Mouse (Mus musculus) lung, postnatal 0 days (tissue): ENCODE results near the gene Ctxn1. TPM values are rescaled to one million over a fixed set of nuclear protein-coding genes. Genes with fewer than 3 reads are reported as not detected.

Source experiments
- ATAC-seq: fragments of 200-750 bp; cut with Nextera tagmentation; 2 replicates; pipeline ENCODE4 v1.8.0; 2017; ENCODE audit warnings: moderate library complexity
- DNase-seq: peaks from one replicate; pipeline ENCODE4 v3.0.0-alpha.2; 2016; ENCODE audit warnings: low spot score
- H3K27ac ChIP-seq: fragments of 300-500 bp; sonication (generic); 2 replicates; pipeline ENCODE4 v1.5.1; 2014; ENCODE audit warnings: antibody characterized with exemption, mild to moderate bottlenecking, low read length, mixed read lengths
- H3K27me3 ChIP-seq: fragments of 300-500 bp; sonication (generic); replicated peaks from 2 replicates; pipeline ENCODE4 v1.6.1; 2014; ENCODE audit warnings: low read length, mixed read lengths; ENCODE audit not compliant: insufficient read depth
- H3K36me3 ChIP-seq: fragments of 300-500 bp; sonication (generic); 2 replicates; pipeline ENCODE4 v1.6.1; 2014; ENCODE audit warnings: low read length, mixed read lengths; ENCODE audit not compliant: insufficient read depth
- H3K4me1 ChIP-seq: fragments of 300-500 bp; sonication (generic); 2 replicates; pipeline ENCODE4 v1.6.1; 2014; ENCODE audit warnings: antibody characterized with exemption, low read depth, low read length, mixed read lengths; ENCODE audit not compliant: insufficient read depth
- H3K4me2 ChIP-seq: fragments of 300-500 bp; sonication (generic); replicated peaks from 2 replicates; pipeline ENCODE4 v1.6.1; 2014; ENCODE audit warnings: low read depth, mild to moderate bottlenecking, low read length, moderate library complexity, mixed read lengths
- H3K4me3 ChIP-seq: fragments of 300-500 bp; sonication (generic); 2 replicates; pipeline ENCODE4 v1.5.1; 2014; ENCODE audit warnings: low read depth, low read length
- H3K9ac ChIP-seq: fragments of 300-500 bp; sonication (generic); replicated peaks from 2 replicates; pipeline ENCODE4 v1.6.1; 2014; ENCODE audit warnings: low read depth, mild to moderate bottlenecking
- H3K9me3 ChIP-seq: fragments of 300-500 bp; sonication (generic); 2 replicates; pipeline ENCODE4 v1.6.1; 2016; ENCODE audit warnings: low read length, mixed read lengths
- CTCF ChIP-seq: IDR thresholded peaks from 2 replicates; pipeline ENCODE4 v1.5.1; 2016; ENCODE audit warnings: antibody characterized with exemption, mild to moderate bottlenecking
- EP300 ChIP-seq: IDR thresholded peaks from 2 replicates; pipeline ENCODE4 v1.6.1; 2016; ENCODE audit warnings: antibody characterized with exemption, mild to moderate bottlenecking, control low read depth
- WGBS: fragments of 180-500 bp; shearing (Covaris S2); extraction: QIAGEN DNeasy Blood & Tissue Kit; methylation state at CpG from one replicate; pipeline ENCODE4 v1.1.7; 2014; 5-methylcytosine and 5-hydroxymethylcytosine counted together
- polyA plus RNA-seq: library from polyadenylated mRNA; unstranded; fragments of >200 nt; fragmentation: Nextera tagmentation; extraction: Ambion mirVana; gene quantifications from 2 replicates; pipeline ENCODE4 v1.2.1, GENCODE M21; 2015

Gene Ctxn1
- polyA plus RNA-seq, result 35.1 and 38.4 TPM in 2 replicates

DNA sequence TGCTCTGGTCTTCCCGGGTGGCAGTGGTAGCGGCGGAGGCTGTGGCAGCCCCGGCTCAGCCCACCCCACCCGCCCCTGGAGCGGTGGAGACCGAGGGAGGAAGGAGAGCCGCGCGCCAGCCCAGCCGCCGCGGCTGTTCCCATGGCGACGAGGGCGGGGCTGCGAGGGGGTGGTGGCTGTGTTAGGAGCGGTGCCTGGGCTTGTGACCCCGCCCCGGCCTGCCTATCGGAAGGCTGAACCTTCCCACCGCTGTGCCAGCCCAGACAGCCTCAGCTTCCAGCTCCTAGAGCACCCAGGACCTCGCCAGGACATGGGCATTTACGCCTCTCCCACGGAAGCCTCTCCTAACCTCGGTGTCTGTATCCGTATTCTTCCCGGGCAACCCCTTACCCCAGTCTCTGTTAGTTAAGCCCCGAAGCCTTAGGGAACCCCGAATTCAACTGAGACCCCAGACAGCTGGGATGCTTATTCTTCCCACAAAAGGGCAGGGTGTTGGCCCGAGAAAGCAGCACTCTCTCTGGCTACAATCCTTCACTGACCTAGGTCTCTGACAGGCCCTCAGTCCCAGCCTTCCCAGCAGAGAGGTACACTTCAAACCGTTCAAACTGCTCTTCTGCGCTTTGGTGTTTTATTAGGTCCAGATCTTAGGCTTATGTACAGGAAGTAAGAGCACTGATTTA lies at the start of gene Ctxn1:
TSS of gene Ctxn1 (minus strand) at position 150 of the 680 bp plus-strand sequence.
- ATAC-seq (peak; percentile 95), DNase-seq (peak; percentile 94)
- TF ChIP-seq EP300 (no peak), CTCF (no peak)
- Histone ChIP-seq H3K36me3 (peaks cover 18% of the 10 kb centered on the region; the same call in 1 of the 2 replicates), H3K4me3 (peak within 1 kb of the TSS; percentile 55), H3K27ac (0 out of 2 replicates have a peak within 1 kb of the TSS, but pooled peaks have one; percentile 15), H3K4me2 (peak within 1 kb of the TSS; percentile 99), H3K9ac (0 out of 2 replicates have a peak within 1 kb of the TSS, but pooled peaks have one; percentile 19), H3K27me3 (no peaks in the 10 kb centered on the region), H3K9me3 (no peaks in the 10 kb centered on the region), H3K4me1 (no peaks in the 10 kb centered on the region)
- WGBS, result 13% methylated on average over 15 of the region's 33 CpGs

- WGBS, result 61% methylated on average over 2 of the region's 2 CpGs
- Histone ChIP-seq H3K9ac (no peak overlapping the region), H3K4me1 (no peaks in the 10 kb centered on the region), H3K4me3 (no peak overlapping the region), H3K9me3 (no peaks in the 10 kb centered on the region), H3K36me3 (peaks cover 46% of the 10 kb centered on the region), H3K27me3 (no peaks in the 10 kb centered on the region), H3K27ac (no peak overlapping the region), H3K4me2 (no peak overlapping the region)
- ATAC-seq (no peak), DNase-seq (no peak)
- TF ChIP-seq EP300 (no peak), CTCF (no peak)
Observed at GRCm38 (mm10) chr8:4305838-4306237, 46.8 kb upstream of the Ctxn1 start.

DNA sequence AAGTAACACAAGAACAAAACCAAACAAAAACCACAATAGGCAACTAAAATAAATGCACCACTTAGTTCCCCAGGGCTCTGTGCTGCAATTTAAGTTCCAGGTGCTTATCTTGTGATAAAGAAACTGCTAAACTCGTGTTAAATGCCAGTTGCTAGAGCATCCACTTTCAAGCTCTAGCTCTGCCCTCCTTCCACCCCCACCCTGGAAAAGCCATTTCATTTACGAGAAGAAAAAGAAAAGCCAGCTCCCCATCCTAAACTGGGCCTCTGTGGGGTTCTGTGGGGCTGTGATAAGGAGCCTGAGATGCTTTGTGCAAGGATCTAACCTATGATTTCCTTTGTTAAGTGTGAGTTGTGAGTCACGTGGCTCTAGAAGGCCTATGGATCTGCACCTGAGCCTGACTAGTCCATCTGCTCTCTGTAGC lies 45.1 kb upstream of the Ctxn1 start:
- H3K36me3 ChIP-seq, result peaks cover 49% of the 10 kb centered on the region
- DNase-seq (no peak), ATAC-seq (no peak)
- no peak overlapping the region for H3K4me2 ChIP-seq
- no peak overlapping the region for H3K9ac ChIP-seq
- H3K4me3 ChIP-seq, result no peak overlapping the region
- TF ChIP-seq CTCF (no peak), EP300 (no peak)
- WGBS, result 67% methylated on average over 3 of the region's 3 CpGs
- H3K27me3 ChIP-seq, result no peaks in the 10 kb centered on the region
- no peak overlapping the region for H3K27ac ChIP-seq
- H3K9me3 ChIP-seq, result no peaks in the 10 kb centered on the region
- no peaks in the 10 kb centered on the region for H3K4me1 ChIP-seq

DNA sequence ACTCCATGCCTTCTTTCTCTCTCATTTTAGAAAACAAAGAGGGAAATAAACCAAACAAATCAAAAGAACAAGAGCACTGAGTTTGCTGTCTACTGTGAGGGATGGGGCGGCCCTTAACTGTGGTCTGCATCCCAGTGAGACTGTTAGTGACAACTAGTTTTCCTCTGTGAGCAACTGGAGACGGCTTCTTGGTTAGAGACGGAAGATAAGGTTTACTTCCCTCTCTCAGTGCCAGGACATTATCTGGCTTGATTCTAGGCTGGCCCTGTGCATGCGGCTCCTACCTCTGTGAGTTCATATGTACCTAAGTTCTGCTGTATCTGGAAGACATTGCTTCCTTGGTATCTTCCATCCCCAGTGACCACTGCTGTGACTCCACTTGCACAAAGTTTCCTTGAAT lies 38.7 kb upstream of the Ctxn1 start:
- Histone ChIP-seq H3K9ac (no peak overlapping the region), H3K9me3 (no peaks in the 10 kb centered on the region), H3K4me1 (no peaks in the 10 kb centered on the region), H3K27me3 (no peaks in the 10 kb centered on the region), H3K36me3 (peaks cover 61% of the 10 kb centered on the region), H3K4me3 (no peak overlapping the region), H3K4me2 (no peak overlapping the region), H3K27ac (no peak overlapping the region)
- 91% methylated on average over 4 of the region's 4 CpGs for WGBS
- no peak for ATAC-seq
- TF ChIP-seq EP300, result no peak
- TF ChIP-seq CTCF, result no peak
- no peak for DNase-seq

GRCm38 (mm10) chr8:4292738-4293137 lies 33.7 kb upstream of the Ctxn1 start:
- 84% methylated on average over 5 of the region's 5 CpGs for WGBS
- DNase-seq (no peak), ATAC-seq (no peak)
- no peaks in the 10 kb centered on the region for H3K4me1 ChIP-seq
- no peak overlapping the region for H3K4me3 ChIP-seq
- no peak overlapping the region for H3K27ac ChIP-seq
- H3K4me2 ChIP-seq, result no peak overlapping the region
- H3K36me3 ChIP-seq, result peaks cover 45% of the 10 kb centered on the region; the same call in 1 of the 2 replicates
- TF ChIP-seq EP300 (no peak), CTCF (no peak; the same call in 1 of the 2 replicates)
- no peaks in the 10 kb centered on the region for H3K9me3 ChIP-seq
- H3K27me3 ChIP-seq, result no peaks in the 10 kb centered on the region
- H3K9ac ChIP-seq, result no peak overlapping the region

- peaks cover 5% of the 10 kb centered on the region; the same call in 1 of the 2 replicates for H3K36me3 ChIP-seq
- H3K27me3 ChIP-seq, result no peaks in the 10 kb centered on the region
- H3K27ac ChIP-seq, result peak overlapping the region; percentile 34; the same call in 1 of the 2 replicates
- DNase-seq (no peak), ATAC-seq (peak; percentile 46; the same call in 1 of the 2 replicates)
- WGBS, result 27% methylated on average over 9 of the region's 9 CpGs
- no peaks in the 10 kb centered on the region for H3K4me1 ChIP-seq
- peak overlapping the region; percentile 80 for H3K4me3 ChIP-seq
- TF ChIP-seq EP300, result no peak
- no peak for TF ChIP-seq CTCF
- H3K9me3 ChIP-seq, result no peaks in the 10 kb centered on the region
- peak overlapping the region; percentile 73 for H3K4me2 ChIP-seq
- H3K9ac ChIP-seq, result peak overlapping the region; percentile 81
Observed at GRCm38 (mm10) chr8:4276111-4276465, 17.0 kb upstream of the Ctxn1 start.
